Mouse (Mus musculus): ENCODE measurements around the gene Tfap2e. TPM values are rescaled to one million over a fixed set of nuclear protein-coding genes. Genes with fewer than 3 reads are reported as not detected.

Gene Tfap2e
- not detected for total RNA-seq (2021)
- 0.12 TPM in 1 of 2 replicates, not detected in the other for polyA plus RNA-seq (2012; rRNA removed)
- long read RNA-seq, result 0 reads

- under 1% methylated on average over 32 of the region's 32 CpGs for WGBS
- Histone ChIP-seq H3K4me1 (ENCODE audit: control insufficient read depth, insufficient read depth, low read length) (no peaks in the 10 kb centered on the region), H3K27me3 (ENCODE audit: control insufficient read depth, insufficient read depth, low read length) (peaks cover 33% of the 10 kb centered on the region), H3K27ac (no peak within 1 kb of the TSS), H3K4me3 (peak within 1 kb of the TSS; percentile 36), H3K79me2 (replicated peaks; ENCODE audit: control insufficient read depth, insufficient read depth, low read length) (no peaks in the 10 kb centered on the region), H3K9ac (ENCODE audit: low read depth, low read length) (peak within 1 kb of the TSS; percentile 50), H3K36me3 (ENCODE audit: control insufficient read depth, insufficient read depth, low read length) (no peaks in the 10 kb centered on the region)
- DNase-seq, result peak in 1 of 2 experiments; percentile 33
- intact Hi-C loops (cut with DNase I), result no loop called here
- no peak for TF ChIP-seq EP300 (IDR thresholded peaks at IDR 0.05; ENCODE audit: insufficient read depth, low read depth, low read length)
- no peak for TF ChIP-seq POLR2A (IDR thresholded peaks at IDR 0.05; ENCODE audit: insufficient read depth, low read depth, low read length)
- no peak for TF ChIP-seq CTCF (IDR thresholded peaks at IDR 0.05)
Observed at GRCm38 (mm10) chr4:126736001-126736414, at the start of gene Tfap2e. Gene Tfap2e (minus strand): TSS chr4:126736240.

- intact Hi-C loops (cut with DNase I), result no loop called here
- no peak overlapping the region for H3K9ac ChIP-seq (ENCODE audit: low read depth, low read length)
- TF ChIP-seq EP300 (IDR thresholded peaks at IDR 0.05; ENCODE audit: insufficient read depth, low read depth, low read length), result no peak
- no peak for TF ChIP-seq POLR2A (IDR thresholded peaks at IDR 0.05; ENCODE audit: insufficient read depth, low read depth, low read length)
- TF ChIP-seq CTCF (IDR thresholded peaks at IDR 0.05), result no peak
- no peaks in the 10 kb centered on the region for H3K79me2 ChIP-seq (replicated peaks; ENCODE audit: control insufficient read depth, insufficient read depth, low read length)
- no peak for DNase-seq
- H3K36me3 ChIP-seq (ENCODE audit: control insufficient read depth, insufficient read depth, low read length), result no peaks in the 10 kb centered on the region; the same call in 1 of the 2 replicates
- no peaks in the 10 kb centered on the region for H3K27me3 ChIP-seq (ENCODE audit: control insufficient read depth, insufficient read depth, low read length)
- H3K27ac ChIP-seq, result no peak overlapping the region
- 70% methylated on average over 8 of the region's 8 CpGs for WGBS
- no peak overlapping the region for H3K4me3 ChIP-seq
- no peaks in the 10 kb centered on the region for H3K4me1 ChIP-seq (ENCODE audit: control insufficient read depth, insufficient read depth, low read length)
Observed at GRCm38 (mm10) chr4:126782996-126783395, 47.0 kb upstream of the Tfap2e start.

GRCm38 (mm10) chr4:126782512-126782911 lies 46.5 kb upstream of the Tfap2e start:
- Histone ChIP-seq H3K27ac (no peak overlapping the region), H3K4me1 (ENCODE audit: control insufficient read depth, insufficient read depth, low read length) (no peaks in the 10 kb centered on the region), H3K9ac (ENCODE audit: low read depth, low read length) (no peak overlapping the region), H3K79me2 (replicated peaks; ENCODE audit: control insufficient read depth, insufficient read depth, low read length) (no peaks in the 10 kb centered on the region), H3K4me3 (no peak overlapping the region), H3K27me3 (ENCODE audit: control insufficient read depth, insufficient read depth, low read length) (no peaks in the 10 kb centered on the region), H3K36me3 (ENCODE audit: control insufficient read depth, insufficient read depth, low read length) (no peaks in the 10 kb centered on the region; the same call in 1 of the 2 replicates)
- WGBS, result 92% methylated on average over 8 of the region's 8 CpGs
- intact Hi-C loops (cut with DNase I), result no loop called here
- DNase-seq, result no peak
- no peak for TF ChIP-seq CTCF (IDR thresholded peaks at IDR 0.05)
- no peak for TF ChIP-seq POLR2A (IDR thresholded peaks at IDR 0.05; ENCODE audit: insufficient read depth, low read depth, low read length)
- TF ChIP-seq EP300 (IDR thresholded peaks at IDR 0.05; ENCODE audit: insufficient read depth, low read depth, low read length), result no peak

- Histone ChIP-seq H3K4me1 (ENCODE audit: control insufficient read depth, insufficient read depth, low read length) (no peaks in the 10 kb centered on the region), H3K79me2 (replicated peaks; ENCODE audit: control insufficient read depth, insufficient read depth, low read length) (no peaks in the 10 kb centered on the region), H3K9ac (ENCODE audit: low read depth, low read length) (no peak overlapping the region), H3K36me3 (ENCODE audit: control insufficient read depth, insufficient read depth, low read length) (no peaks in the 10 kb centered on the region; the same call in 1 of the 2 replicates), H3K4me3 (no peak overlapping the region), H3K27me3 (ENCODE audit: control insufficient read depth, insufficient read depth, low read length) (no peaks in the 10 kb centered on the region), H3K27ac (no peak overlapping the region)
- 85% methylated on average over 3 of the region's 3 CpGs for WGBS
- intact Hi-C loops (cut with DNase I), result no loop called here
- no peak for DNase-seq
- TF ChIP-seq EP300 (IDR thresholded peaks at IDR 0.05; ENCODE audit: insufficient read depth, low read depth, low read length), result no peak
- no peak for TF ChIP-seq POLR2A (IDR thresholded peaks at IDR 0.05; ENCODE audit: insufficient read depth, low read depth, low read length)
- TF ChIP-seq CTCF (IDR thresholded peaks at IDR 0.05), result no peak
Observed at GRCm38 (mm10) chr4:126781871-126782270, 45.8 kb upstream of the Tfap2e start.

- 77% methylated on average over 12 of the region's 12 CpGs for WGBS
- no peaks in the 10 kb centered on the region for H3K27me3 ChIP-seq (ENCODE audit: control insufficient read depth, insufficient read depth, low read length)
- no peak overlapping the region for H3K27ac ChIP-seq
- TF ChIP-seq CTCF (IDR thresholded peaks at IDR 0.05) (no peak), POLR2A (IDR thresholded peaks at IDR 0.05; ENCODE audit: insufficient read depth, low read depth, low read length) (no peak)
- H3K36me3 ChIP-seq (ENCODE audit: control insufficient read depth, insufficient read depth, low read length), result no peaks in the 10 kb centered on the region; the same call in 1 of the 2 replicates
- no peak overlapping the region for H3K9ac ChIP-seq (ENCODE audit: low read depth, low read length)
- no peaks in the 10 kb centered on the region for H3K4me1 ChIP-seq (ENCODE audit: control insufficient read depth, insufficient read depth, low read length)
- intact Hi-C loops (cut with DNase I), result no loop called here
- H3K4me3 ChIP-seq, result no peak overlapping the region
- no peak for DNase-seq
- H3K79me2 ChIP-seq (replicated peaks; ENCODE audit: control insufficient read depth, insufficient read depth, low read length), result no peaks in the 10 kb centered on the region
Observed at GRCm38 (mm10) chr4:126779826-126780775, 44.1 kb upstream of the Tfap2e start.

- WGBS, result 52% methylated on average over 8 of the region's 8 CpGs
- TF ChIP-seq POLR2A (IDR thresholded peaks at IDR 0.05; ENCODE audit: insufficient read depth, low read depth, low read length), result no peak
- TF ChIP-seq EP300 (IDR thresholded peaks at IDR 0.05; ENCODE audit: insufficient read depth, low read depth, low read length), result no peak
- TF ChIP-seq CTCF (IDR thresholded peaks at IDR 0.05), result no peak
- Histone ChIP-seq H3K79me2 (replicated peaks; ENCODE audit: control insufficient read depth, insufficient read depth, low read length) (no peaks in the 10 kb centered on the region), H3K27ac (no peak overlapping the region), H3K4me1 (ENCODE audit: control insufficient read depth, insufficient read depth, low read length) (no peaks in the 10 kb centered on the region), H3K36me3 (ENCODE audit: control insufficient read depth, insufficient read depth, low read length) (no peaks in the 10 kb centered on the region; the same call in 1 of the 2 replicates), H3K9ac (ENCODE audit: low read depth, low read length) (no peak overlapping the region), H3K4me3 (no peak overlapping the region), H3K27me3 (ENCODE audit: control insufficient read depth, insufficient read depth, low read length) (no peaks in the 10 kb centered on the region)
- no peak for DNase-seq
- intact Hi-C loops (cut with DNase I), result no loop called here
Observed at GRCm38 (mm10) chr4:126779148-126779581, 43.1 kb upstream of the Tfap2e start.
